In the genomic region with DNA sequence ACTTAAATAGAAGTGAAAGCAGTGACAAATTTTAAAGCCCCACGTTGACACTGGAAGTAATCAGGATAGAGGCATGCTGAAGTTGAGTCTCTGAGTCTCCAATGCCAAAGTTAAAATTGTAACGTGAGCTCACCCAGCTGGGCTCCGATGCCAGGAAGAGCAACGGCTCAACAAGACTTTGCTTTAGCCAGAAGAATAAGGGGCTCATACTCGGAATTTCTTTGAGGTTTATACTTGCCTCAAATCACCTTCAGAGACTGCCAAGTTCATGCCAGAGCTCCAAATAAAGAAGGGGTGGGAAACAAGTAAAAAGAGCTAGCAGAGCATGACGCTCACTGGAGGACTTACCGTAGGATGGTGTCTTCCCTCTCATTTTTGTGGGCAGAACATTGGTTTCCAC, we compare ENCODE assay signal across 25 mouse cellular contexts.
DNase-seq lines count a peak whose midpoint lies in the region; ATAC-seq and TF ChIP-seq lines count a peak whose summit lies in the region.
"Had no signal": no experiment of that assay in that cellular context is flagged by ENCODE, and none has a peak within 500 bp of the region (broad histone marks: within the 10 kb centered on the region; RNA-seq: fewer than 3 reads in every experiment).

No protein-coding gene starts in this region.

- intact Hi-C loops in heart, postnatal 10 days (cut with DNase I): loop anchor here (5.0 kb wide), 1 partner anchor 239 kb away; no protein-coding TSS in a partner anchor

- no peak for DNase-seq in frontal cortex, postnatal 25 days (ENCODE audit: low spot score in 2 of 2)
- peak; percentile 54 to 64 for DNase-seq in heart, postnatal 10 days
- no peak for DNase-seq in heart, postnatal 4 days
- peak; percentile 54 for DNase-seq in Muller cell, postnatal 12 days (ENCODE audit: inconsistent ontology term)
- DNase-seq in natural killer cell, adult 2 months (ENCODE audit: low spot score in 2 of 2): no peak
- DNase-seq: cerebellum, adult 11 months; cerebellum, adult 9-11 months; kidney, adult 11 months; kidney, postnatal 4 days; liver, postnatal 0 days; right cerebral cortex, postnatal 4 days; thymus, postnatal 25 days had no signal

- H3K4me3 ChIP-seq in myocyte: no peak overlapping the region
- H3K4me3 ChIP-seq: forebrain, embryonic 10.5 days; heart, embryonic 12.5 days; hindbrain, embryonic 10.5 days; kidney, embryonic 15.5 days; limb, embryonic 12.5 days; midbrain, embryonic 15.5 days; stomach, embryonic 15.5 days had no signal

- 0 out of 2 replicates have a peak, but pooled peaks have one; percentile 21 for ATAC-seq in frontal cortex, adult (ENCODE audit: low TSS enrichment)
- ATAC-seq: CD4-positive, CD25-positive, alpha-beta regulatory T cell, adult 4 months; forebrain, embryonic 16.5 days; hindbrain, postnatal 0 days; midbrain, embryonic 15.5 days had no signal

- no peak for TF ChIP-seq POLR2A in myocyte (IDR thresholded peaks at IDR 0.05; ENCODE audit: insufficient read length, low read depth)

- no peaks in the 10 kb centered on the region for H3K27me3 ChIP-seq in myocyte (ENCODE audit: control insufficient read depth, insufficient read depth, insufficient read length)
- H3K27me3 ChIP-seq: heart, embryonic 12.5 days; kidney, embryonic 15.5 days; limb, embryonic 12.5 days; midbrain, embryonic 15.5 days; stomach, embryonic 15.5 days had no signal

- H3K4me2 ChIP-seq in myocyte (ENCODE audit: low read depth): peak overlapping the region; percentile 14
- H3K4me2 ChIP-seq: heart, embryonic 12.5 days; kidney, embryonic 15.5 days; limb, embryonic 12.5 days; liver, embryonic 11.5 days; midbrain, embryonic 15.5 days; stomach, embryonic 15.5 days had no signal

- peaks cover 16% of the 10 kb centered on the region for H3K36me3 ChIP-seq in myocyte (ENCODE audit: control insufficient read depth, insufficient read depth)
- H3K36me3 ChIP-seq: midbrain, embryonic 15.5 days had no signal

- no peaks in the 10 kb centered on the region for H3K79me2 ChIP-seq in myocyte (ENCODE audit: control insufficient read depth, insufficient read depth)

- H3ac ChIP-seq in myocyte (ENCODE audit: control insufficient read depth, insufficient read length): no peak overlapping the region

TF ChIP-seq in myocyte, 11 proteins besides CTCF, POLR2A, EP300 and RAD21:
- TF ChIP-seq MYOD1 (IDR thresholded peaks at IDR 0.05; ENCODE audit: control insufficient read depth in 1 of 3, insufficient read length in 2 of 3, low read depth in 2 of 3) (no peak), USF1 (IDR thresholded peaks at IDR 0.05; ENCODE audit: low read depth) (no peak), TCF12 (IDR thresholded peaks at IDR 0.05; ENCODE audit: insufficient read depth, poor library complexity, severe bottlenecking) (no peak), CEBPB (IDR thresholded peaks at IDR 0.05; ENCODE audit: insufficient read depth, poor library complexity, severe bottlenecking) (no peak), MAX (IDR thresholded peaks at IDR 0.05; ENCODE audit: low read depth) (no peak), POLR2AphosphoS2 (IDR thresholded peaks at IDR 0.05; ENCODE audit: insufficient read length, low read depth) (no peak), SRF (IDR thresholded peaks at IDR 0.05; ENCODE audit: control insufficient read depth, insufficient read length, low read depth) (no peak), REST (IDR thresholded peaks at IDR 0.05; ENCODE audit: insufficient read depth, insufficient read length) (no peak), TCF3 (IDR thresholded peaks at IDR 0.05; ENCODE audit: insufficient read length, low read depth) (no peak), MYOG (IDR thresholded peaks at IDR 0.05; ENCODE audit: control insufficient read depth in 1 of 3, insufficient read depth in 1 of 3, insufficient read length in 2 of 3, low read depth in 2 of 3) (no peak), E2F4 (IDR thresholded peaks at IDR 0.05; ENCODE audit: insufficient read depth) (no peak)

Comparison
In these comparisons a context has a peak if more than half of its experiments do, and no peak if none do; other contexts are left out.
1. DNase-seq: peak in heart, postnatal 10 days (2 of 2) and Muller cell, postnatal 12 days (single experiment); none in frontal cortex, postnatal 25 days (0 of 2), heart, postnatal 4 days (single experiment) and natural killer cell, adult 2 months (0 of 2).